Mouse (Mus musculus): ENCODE results near the gene Wdr86. TPM values are rescaled to one million over a fixed set of nuclear protein-coding genes. Genes with fewer than 3 reads are reported as not detected.

Gene Wdr86
- polyA plus RNA-seq, 1 experiment from 2014 or later, result 21.0 TPM

DNA sequence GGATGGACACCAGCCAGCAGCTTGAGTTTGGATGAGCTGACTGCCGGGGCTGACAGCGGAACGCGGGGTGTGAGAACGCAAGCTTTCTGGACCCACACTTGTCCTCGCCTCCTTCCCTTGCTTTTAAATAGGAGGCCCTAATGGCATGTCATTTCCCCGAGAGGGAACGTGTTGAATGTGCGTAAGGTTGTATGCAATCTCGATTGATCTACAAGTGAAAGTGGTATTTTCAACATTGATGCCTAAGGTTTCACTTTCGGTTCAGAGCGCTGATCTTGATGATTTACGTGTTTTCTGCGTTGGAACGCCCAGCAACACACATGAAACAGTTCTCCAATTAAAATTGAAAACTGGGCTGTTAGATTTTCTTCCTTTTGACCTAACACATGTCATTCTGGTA is 44.4 kb downstream of the Wdr86 start:
- Histone ChIP-seq H3K27me3 (ENCODE audit: control insufficient read depth, insufficient read depth, low read length) (no peaks in the 10 kb centered on the region), H3K4me1 (ENCODE audit: control insufficient read depth, insufficient read depth, low read length) (peaks cover 5% of the 10 kb centered on the region; the same call in 1 of the 2 replicates), H3K27ac (ENCODE audit: low read length) (peak overlapping the region; percentile 70), H3K9me3 (ENCODE audit: control insufficient read depth, low read depth, low read length) (no peaks in the 10 kb centered on the region), H3K9ac (replicated peaks; ENCODE audit: low read depth, low read length) (peak overlapping the region; percentile 57), H3K4me2 (replicated peaks; ENCODE audit: low read depth, low read length) (peak overlapping the region; percentile 50), H3K36me3 (ENCODE audit: control insufficient read depth, insufficient read depth, low read length) (peaks cover 15% of the 10 kb centered on the region; the same call in 1 of the 2 replicates), H3K4me3 (ENCODE audit: low read depth, low read length) (peak overlapping the region; percentile 76)
- no peak for ATAC-seq (ENCODE audit: insufficient number of reproducible peaks, insufficient read depth, low FRiP score, low read depth)
- under 1% methylated on average over 15 of the region's 15 CpGs for WGBS

DNA sequence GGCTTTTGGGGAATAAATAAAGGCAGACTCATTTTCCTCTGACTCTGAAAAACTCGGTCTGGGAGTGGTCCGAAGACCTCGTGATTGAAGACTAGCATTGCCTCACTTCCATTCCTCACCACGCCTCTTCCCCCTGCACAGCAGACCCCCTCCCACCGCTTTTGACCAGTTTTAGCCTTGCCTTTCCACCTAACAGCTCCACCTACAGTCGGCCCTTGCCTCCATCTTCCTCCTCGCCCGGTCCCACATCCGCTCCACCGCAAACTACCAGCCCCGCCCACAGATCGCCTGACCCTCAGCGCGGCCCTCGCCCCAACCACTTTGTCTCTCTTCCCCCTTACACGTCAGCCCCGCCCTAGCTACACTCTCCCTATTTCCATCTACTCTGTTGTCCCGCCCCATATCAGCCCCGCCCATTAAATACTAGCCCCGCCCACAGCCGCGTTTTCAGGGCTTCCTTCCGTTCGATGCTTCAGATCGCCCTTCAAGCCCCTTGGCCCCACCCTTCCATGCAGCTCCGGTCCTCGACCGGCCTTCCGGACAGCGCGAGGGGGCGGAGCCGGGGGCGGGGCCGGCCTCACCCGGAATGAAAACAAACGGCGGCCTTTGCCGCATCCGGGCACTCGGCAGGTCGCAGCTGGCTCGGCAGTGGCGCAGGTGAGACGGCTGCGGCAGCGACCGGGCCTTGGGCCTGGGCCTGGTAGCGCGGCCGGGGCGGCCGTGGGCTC is 45.0 kb downstream of the Wdr86 start, which contains the start of gene Nub1:
Nub1 (plus strand) TSS at position 167 of the 728 bp plus-strand sequence.
- Histone ChIP-seq H3K4me3 (ENCODE audit: low read depth, low read length) (peak within 1 kb of the TSS; percentile 76), H3K36me3 (ENCODE audit: control insufficient read depth, insufficient read depth, low read length) (peaks cover 9% of the 10 kb centered on the region; the same call in 1 of the 2 replicates), H3K27ac (ENCODE audit: low read length) (peak within 1 kb of the TSS; percentile 98), H3K27me3 (ENCODE audit: control insufficient read depth, insufficient read depth, low read length) (no peaks in the 10 kb centered on the region), H3K4me2 (replicated peaks; ENCODE audit: low read depth, low read length) (peak within 1 kb of the TSS; percentile 54), H3K4me1 (ENCODE audit: control insufficient read depth, insufficient read depth, low read length) (peaks cover 5% of the 10 kb centered on the region; the same call in 1 of the 2 replicates), H3K9me3 (ENCODE audit: control insufficient read depth, low read depth, low read length) (no peaks in the 10 kb centered on the region), H3K9ac (replicated peaks; ENCODE audit: low read depth, low read length) (peak within 1 kb of the TSS; percentile 57)
- WGBS, result under 1% methylated on average over 53 of the region's 53 CpGs
- ATAC-seq (ENCODE audit: insufficient number of reproducible peaks, insufficient read depth, low FRiP score, low read depth), result peak; percentile 97

DNA sequence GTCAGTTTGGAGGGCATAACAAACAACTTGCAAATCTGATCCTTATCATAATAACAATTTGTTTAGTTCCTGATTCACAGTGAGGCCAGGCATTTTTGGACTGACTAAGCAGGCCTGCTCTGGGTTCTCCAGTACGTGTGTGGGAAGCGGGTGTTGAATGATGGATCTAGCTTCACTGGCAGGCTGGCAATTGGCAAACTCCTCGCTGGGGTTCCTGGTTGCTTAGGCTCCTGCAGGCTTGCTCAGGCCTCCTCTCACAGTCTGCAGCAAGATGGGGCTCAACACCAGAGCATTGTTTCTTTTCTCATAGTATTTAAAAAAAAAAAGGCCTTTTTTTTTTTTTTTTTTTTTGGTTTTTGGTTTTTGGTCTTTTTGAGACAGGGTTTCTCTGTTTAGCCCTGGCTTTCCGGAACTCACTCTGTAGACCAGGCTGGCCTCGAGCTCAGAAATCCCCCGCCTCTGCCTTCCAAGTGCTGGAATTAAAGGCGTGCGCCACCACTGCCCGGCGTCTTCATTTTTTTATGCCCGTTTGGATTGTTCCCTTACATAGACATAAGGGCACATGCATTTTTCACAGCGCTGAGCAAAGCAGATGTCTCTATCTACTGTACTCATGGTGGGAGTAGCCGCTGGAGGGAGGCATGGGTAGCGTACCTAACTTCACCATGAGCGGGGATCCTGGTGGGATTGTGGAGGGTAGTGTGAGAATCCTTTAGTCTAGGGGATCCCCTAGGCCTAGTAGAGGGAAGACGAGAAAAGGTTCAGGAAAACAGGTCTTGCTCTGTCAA is 45.8 kb downstream of the Wdr86 start:
- Histone ChIP-seq H3K27me3 (ENCODE audit: control insufficient read depth, insufficient read depth, low read length) (no peaks in the 10 kb centered on the region), H3K9me3 (ENCODE audit: control insufficient read depth, low read depth, low read length) (no peaks in the 10 kb centered on the region), H3K27ac (ENCODE audit: low read length) (peak overlapping the region; percentile 98), H3K4me2 (replicated peaks; ENCODE audit: low read depth, low read length) (peak overlapping the region; percentile 54), H3K4me1 (ENCODE audit: control insufficient read depth, insufficient read depth, low read length) (peaks cover 5% of the 10 kb centered on the region; the same call in 1 of the 2 replicates), H3K9ac (replicated peaks; ENCODE audit: low read depth, low read length) (no peak overlapping the region; the same call in 1 of the 2 replicates), H3K36me3 (ENCODE audit: control insufficient read depth, insufficient read depth, low read length) (peaks cover 7% of the 10 kb centered on the region; the same call in 1 of the 2 replicates), H3K4me3 (ENCODE audit: low read depth, low read length) (peak overlapping the region; percentile 76)
- ATAC-seq (ENCODE audit: insufficient number of reproducible peaks, insufficient read depth, low FRiP score, low read depth), result peak; percentile 25; the same call in 1 of the 2 replicates
- 18% methylated on average over 16 of the region's 16 CpGs for WGBS

GRCm38 (mm10) chr5:24681436-24681835 is 49.1 kb downstream of the Wdr86 start:
- no peaks in the 10 kb centered on the region for H3K9me3 ChIP-seq (ENCODE audit: control insufficient read depth, low read depth, low read length)
- ATAC-seq (ENCODE audit: insufficient number of reproducible peaks, insufficient read depth, low FRiP score, low read depth), result no peak
- H3K4me2 ChIP-seq (replicated peaks; ENCODE audit: low read depth, low read length), result no peak overlapping the region
- H3K4me1 ChIP-seq (ENCODE audit: control insufficient read depth, insufficient read depth, low read length), result peaks cover under 1% of the 10 kb centered on the region; the same call in 1 of the 2 replicates
- no peaks in the 10 kb centered on the region for H3K36me3 ChIP-seq (ENCODE audit: control insufficient read depth, insufficient read depth, low read length)
- no peak overlapping the region for H3K4me3 ChIP-seq (ENCODE audit: low read depth, low read length)
- no peaks in the 10 kb centered on the region for H3K27me3 ChIP-seq (ENCODE audit: control insufficient read depth, insufficient read depth, low read length)
- H3K9ac ChIP-seq (replicated peaks; ENCODE audit: low read depth, low read length), result no peak overlapping the region
- 43% methylated on average over 1 of the region's 1 CpGs for WGBS
- H3K27ac ChIP-seq (ENCODE audit: low read length), result no peak overlapping the region

DNA sequence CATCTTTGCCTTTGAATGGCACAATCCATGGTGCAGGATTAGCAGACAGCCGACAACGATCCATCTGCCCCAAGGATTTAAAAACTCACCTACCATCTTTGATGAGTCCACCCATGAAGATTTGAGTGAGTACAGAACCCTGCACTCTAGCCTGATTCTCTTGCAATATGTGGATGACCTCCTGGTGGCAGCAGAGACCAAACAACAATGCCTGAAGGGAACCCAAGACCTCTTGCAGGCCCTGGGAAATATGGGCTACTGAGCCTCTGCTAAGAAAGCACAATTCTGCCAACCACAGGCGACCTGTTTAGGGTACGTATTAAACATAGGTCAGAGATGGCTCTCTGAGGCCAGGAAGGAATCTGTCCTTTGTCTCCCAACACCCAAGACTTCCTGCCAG is 56.3 kb downstream of the Wdr86 start:
- Histone ChIP-seq H3K9ac (replicated peaks; ENCODE audit: low read depth, low read length) (no peak overlapping the region), H3K4me3 (ENCODE audit: low read depth, low read length) (no peak overlapping the region), H3K9me3 (ENCODE audit: control insufficient read depth, low read depth, low read length) (no peaks in the 10 kb centered on the region), H3K4me1 (ENCODE audit: control insufficient read depth, insufficient read depth, low read length) (no peaks in the 10 kb centered on the region), H3K27ac (ENCODE audit: low read length) (no peak overlapping the region), H3K27me3 (ENCODE audit: control insufficient read depth, insufficient read depth, low read length) (no peaks in the 10 kb centered on the region), H3K4me2 (replicated peaks; ENCODE audit: low read depth, low read length) (no peak overlapping the region), H3K36me3 (ENCODE audit: control insufficient read depth, insufficient read depth, low read length) (no peaks in the 10 kb centered on the region)
- ATAC-seq (ENCODE audit: insufficient number of reproducible peaks, insufficient read depth, low FRiP score, low read depth), result no peak; the same call in 1 of the 2 replicates
- WGBS, result 31% methylated on average over 4 of the region's 4 CpGs

Other genes with a start within 250 kb of the Wdr86 start
- not detected in 2 replicates for gene Gbx1, start 203.5 kb downstream of the Wdr86 start, polyA plus RNA-seq (2014; fragmentation: Nextera tagmentation; extraction: Ambion mirVana)
- gene Asb10, start 189.7 kb downstream of the Wdr86 start, polyA plus RNA-seq (2014; fragmentation: Nextera tagmentation; extraction: Ambion mirVana), result 0.22 and 0.34 TPM in 2 replicates
- gene 4931409K22Rik, start 173.9 kb downstream of the Wdr86 start, polyA plus RNA-seq (2014; fragmentation: Nextera tagmentation; extraction: Ambion mirVana), result 0.10 TPM in 2 replicates
- 79.5 and 89.2 TPM in 2 replicates for gene Abcf2, start 153.3 kb downstream of the Wdr86 start, polyA plus RNA-seq (2014; fragmentation: Nextera tagmentation; extraction: Ambion mirVana)
- 11.3 and 13.4 TPM in 2 replicates for gene Chpf2, start 144.0 kb downstream of the Wdr86 start, polyA plus RNA-seq (2014; fragmentation: Nextera tagmentation; extraction: Ambion mirVana)
- 35.6 and 36.2 TPM in 2 replicates for gene Smarcd3, start 106.3 kb downstream of the Wdr86 start, polyA plus RNA-seq (2014; fragmentation: Nextera tagmentation; extraction: Ambion mirVana)
- gene Nub1, start 45.2 kb downstream of the Wdr86 start, polyA plus RNA-seq (2014; fragmentation: Nextera tagmentation; extraction: Ambion mirVana), result 33.5 and 36.0 TPM in 2 replicates
- 3.1 TPM in 1 of 2 replicates, not detected in the other for gene Crygn, start 27.3 kb upstream of the Wdr86 start, polyA plus RNA-seq (2014; fragmentation: Nextera tagmentation; extraction: Ambion mirVana)
- gene Rheb, start 111.9 kb upstream of the Wdr86 start, polyA plus RNA-seq (2014; fragmentation: Nextera tagmentation; extraction: Ambion mirVana), result 226 and 237 TPM in 2 replicates